Mouse (Mus musculus): Measurements from ENCODE around the gene Ampd1.
"Not testable (repeated sequence)": the region's sequence is repeated elsewhere in the genome, so short reads cannot be mapped to it uniquely, and the experiment has no call there.

The Ampd1 gene

GRCm38 (mm10) chr3:103102454-103103390 lies 28.9 kb downstream of the Ampd1 start, which contains the start of gene Dennd2c:
Gene Dennd2c, plus strand, starts transcription at chr3:103102604.
- DNase-seq (ENCODE audit: low spot score): peak; percentile 96

- no peak for DNase-seq (ENCODE audit: low spot score)
These were observed 33.9 kb downstream of the Ampd1 start for GRCm38 (mm10) chr3:103107565-103108240.

- DNase-seq (ENCODE audit: low spot score): no peak
These were observed 38.4 kb downstream of the Ampd1 start for GRCm38 (mm10) chr3:103112216-103112615.

GRCm38 (mm10) chr3:103123636-103124035 lies 49.8 kb downstream of the Ampd1 start:
- no peak for DNase-seq (ENCODE audit: low spot score)

- no peak for DNase-seq (ENCODE audit: low spot score)
These were observed 52.3 kb downstream of the Ampd1 start for GRCm38 (mm10) chr3:103126138-103126537.

- no peak for DNase-seq (ENCODE audit: low spot score)
These were observed 53.4 kb downstream of the Ampd1 start for GRCm38 (mm10) chr3:103127177-103127576.

- no peak for DNase-seq (ENCODE audit: low spot score)
These were observed 53.9 kb downstream of the Ampd1 start for GRCm38 (mm10) chr3:103127721-103128120.

GRCm38 (mm10) chr3:103128251-103128650 lies 54.4 kb downstream of the Ampd1 start:
- no peak for DNase-seq (ENCODE audit: low spot score)

- no peak for DNase-seq (ENCODE audit: low spot score)
These were observed 55.7 kb downstream of the Ampd1 start for GRCm38 (mm10) chr3:103129367-103130159.

GRCm38 (mm10) chr3:103130236-103130751 lies 56.5 kb downstream of the Ampd1 start:
- no peak for DNase-seq (ENCODE audit: low spot score)

GRCm38 (mm10) chr3:103133098-103133497 lies 59.3 kb downstream of the Ampd1 start:
- no peak for DNase-seq (ENCODE audit: low spot score)

- no peak for DNase-seq (ENCODE audit: low spot score)
These were observed 62.7 kb downstream of the Ampd1 start for GRCm38 (mm10) chr3:103136414-103137077.

GRCm38 (mm10) chr3:103139047-103139446 lies 65.2 kb downstream of the Ampd1 start:
- DNase-seq (ENCODE audit: low spot score): no peak

GRCm38 (mm10) chr3:103140095-103140838 lies 66.5 kb downstream of the Ampd1 start:
- not testable (repeated sequence) for DNase-seq (ENCODE audit: low spot score)

- no peak for DNase-seq (ENCODE audit: low spot score)
These were observed 67.5 kb downstream of the Ampd1 start for GRCm38 (mm10) chr3:103141287-103141686.

- no peak for DNase-seq (ENCODE audit: low spot score)
These were observed 68.6 kb downstream of the Ampd1 start for GRCm38 (mm10) chr3:103142366-103142765.

GRCm38 (mm10) chr3:103145336-103145735 lies 71.5 kb downstream of the Ampd1 start:
- DNase-seq (ENCODE audit: low spot score): no peak

- no peak for DNase-seq (ENCODE audit: low spot score)
These were observed 72.0 kb downstream of the Ampd1 start for GRCm38 (mm10) chr3:103145791-103146190.

GRCm38 (mm10) chr3:103146330-103147166 lies 72.7 kb downstream of the Ampd1 start:
- no peak for DNase-seq (ENCODE audit: low spot score)

GRCm38 (mm10) chr3:103147775-103148174 lies 74.0 kb downstream of the Ampd1 start:
- DNase-seq (ENCODE audit: low spot score): no peak
